ENCODE assay signal across 25 mouse cellular contexts in the genomic region with DNA sequence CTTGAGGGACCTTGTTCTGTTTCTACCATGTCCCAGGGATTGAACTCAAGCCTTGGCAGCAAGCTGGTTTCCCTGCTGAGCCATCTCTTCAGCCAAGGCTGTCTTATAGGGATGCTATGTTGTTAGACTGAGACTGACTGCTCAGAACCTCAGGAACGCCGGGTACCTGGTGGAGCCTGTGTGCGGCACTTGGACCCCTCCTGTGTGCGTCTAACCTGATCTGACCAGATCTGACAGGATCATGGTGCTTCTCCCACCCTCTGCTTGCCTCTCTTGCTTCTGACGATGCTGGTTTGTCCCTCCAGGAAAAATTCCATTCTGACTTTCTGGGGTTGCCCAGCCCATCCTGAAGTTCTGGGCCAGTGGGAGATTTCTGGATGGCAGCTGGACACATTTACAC. TPM values are rescaled to one million over a fixed set of nuclear protein-coding genes. Genes with fewer than 3 reads are reported as not detected.
"Had no signal": no experiment of that assay in that cellular context is flagged by ENCODE, and none has a peak within 500 bp of the region (broad histone marks: within the 10 kb centered on the region; RNA-seq: fewer than 3 reads in every experiment).

No protein-coding gene starts in this region.

- H3K27me3 ChIP-seq: heart, embryonic 13.5 days; heart, embryonic 15.5 days; hindbrain, embryonic 12.5 days; intestine, embryonic 15.5 days; limb, embryonic 12.5 days; liver, embryonic 13.5 days; liver, embryonic 15.5 days had no signal

- H3K4me3 ChIP-seq: gastrocnemius, adult 2 months; heart, embryonic 13.5 days; heart, embryonic 15.5 days; hindbrain, embryonic 10.5 days; hindbrain, embryonic 12.5 days; intestine, embryonic 15.5 days; layer of hippocampus, adult 2 months; left cerebral cortex, adult 2 months; limb, embryonic 10.5 days; limb, embryonic 12.5 days; liver, embryonic 13.5 days; liver, embryonic 15.5 days had no signal

- H3K9me3 ChIP-seq: heart, embryonic 13.5 days; heart, embryonic 15.5 days; hindbrain, embryonic 10.5 days; hindbrain, embryonic 12.5 days; intestine, embryonic 15.5 days; limb, embryonic 10.5 days; limb, embryonic 12.5 days; liver, embryonic 13.5 days; liver, embryonic 15.5 days had no signal

- H3K27ac ChIP-seq: gastrocnemius, adult 2 months; heart, embryonic 13.5 days; heart, embryonic 15.5 days; hindbrain, embryonic 10.5 days; hindbrain, embryonic 12.5 days; hindbrain, embryonic 14.5 days; intestine, embryonic 15.5 days; layer of hippocampus, adult 2 months; left cerebral cortex, adult 2 months; limb, embryonic 10.5 days; limb, embryonic 12.5 days; liver, embryonic 13.5 days; liver, embryonic 15.5 days had no signal

- DNase-seq: gastrocnemius, adult 2 months; gastrocnemius, postnatal 10 days; gastrocnemius, postnatal 25 days; heart, adult 18-20 months; heart, postnatal 14 days; heart, postnatal 4 days; kidney, adult 18-20 months; kidney, adult 8-10 months; kidney, postnatal 10 days; kidney, postnatal 25 days; kidney, postnatal 4 days; liver; liver, embryonic 13.5 days had no signal

RNA-seq across cellular contexts. Expression of gene Rarres1, which starts 48.7 kb away (rescaled TPM):
- polyA plus RNA-seq: inflammation-experienced regulatory T-cells, adult 6 months had no signal
